22 mouse cellular contexts compared by ENCODE assay signal in genomic region chr3:84735716-84736115, GRCm38 (mm10).
A peak's percentile ranks its signal among the peaks of the same experiment; 100 is the strongest.
DNase-seq lines count a peak whose midpoint lies in the region; ATAC-seq lines count a peak whose summit lies in the region.
"Had no signal": no experiment of that assay in that cellular context is flagged by ENCODE, and none has a peak within 500 bp of the region (broad histone marks: within the 10 kb centered on the region; RNA-seq: fewer than 3 reads in every experiment).

No protein-coding gene starts in this region.

- H3K9ac ChIP-seq in embryonic facial prominence, embryonic 14.5 days (ENCODE audit: low read depth, low read length), result no peak overlapping the region
- H3K9ac ChIP-seq: embryonic facial prominence, embryonic 13.5 days; heart, embryonic 15.5 days; hindbrain, embryonic 13.5 days; intestine, embryonic 15.5 days had no signal

- ATAC-seq in embryonic facial prominence, embryonic 14.5 days (ENCODE audit: low read depth), result no peak
- no peak for ATAC-seq in inflammation-experienced regulatory T-cells, adult 6 months
- ATAC-seq: forebrain, embryonic 14.5 days; hindbrain, postnatal 0 days; intestine, embryonic 15.5 days had no signal

- H3K27me3 ChIP-seq in embryonic facial prominence, embryonic 14.5 days (replicated peaks; ENCODE audit: control insufficient read depth, insufficient read depth, low read length), result no peaks in the 10 kb centered on the region; the same call in 1 of the 2 replicates
- peaks cover 28% of the 10 kb centered on the region for H3K27me3 ChIP-seq in embryonic facial prominence, embryonic 10.5 days (replicated peaks; ENCODE audit: low read depth, poor library complexity, severe bottlenecking)
- H3K27me3 ChIP-seq: heart, embryonic 15.5 days had no signal

- no peaks in the 10 kb centered on the region for H3K36me3 ChIP-seq in embryonic facial prominence, embryonic 14.5 days (ENCODE audit: control insufficient read depth, insufficient read depth, low read length)
- no peaks in the 10 kb centered on the region for H3K36me3 ChIP-seq in embryonic facial prominence, embryonic 10.5 days (replicated peaks)
- H3K36me3 ChIP-seq: embryonic facial prominence, embryonic 13.5 days; G1E; heart, embryonic 15.5 days; hindbrain, embryonic 13.5 days; intestine, embryonic 15.5 days had no signal

- no peak overlapping the region for H3K4me2 ChIP-seq in embryonic facial prominence, embryonic 14.5 days (ENCODE audit: low read depth, low read length)
- H3K4me2 ChIP-seq: embryonic facial prominence, embryonic 13.5 days; heart, embryonic 11.5 days; heart, embryonic 15.5 days; hindbrain, embryonic 13.5 days; intestine, embryonic 15.5 days had no signal

- H3K9me3 ChIP-seq in embryonic facial prominence, embryonic 14.5 days (ENCODE audit: control insufficient read depth, low read length), result no peaks in the 10 kb centered on the region
- H3K9me3 ChIP-seq in embryonic facial prominence, embryonic 10.5 days, result no peaks in the 10 kb centered on the region
- H3K9me3 ChIP-seq: embryonic facial prominence, embryonic 13.5 days; G1E; heart, embryonic 15.5 days; hindbrain, embryonic 13.5 days; intestine, embryonic 15.5 days had no signal

- H3K4me1 ChIP-seq in embryonic facial prominence, embryonic 14.5 days (ENCODE audit: control insufficient read depth, insufficient read depth, low read length), result peaks cover 5% of the 10 kb centered on the region; the same call in 1 of the 2 replicates
- peaks cover 57% of the 10 kb centered on the region for H3K4me1 ChIP-seq in embryonic facial prominence, embryonic 10.5 days
- H3K4me1 ChIP-seq: intestine, embryonic 15.5 days had no signal

- H3K27ac ChIP-seq in embryonic facial prominence, embryonic 14.5 days (replicated peaks; ENCODE audit: low read depth, low read length), result no peak overlapping the region
- H3K27ac ChIP-seq in embryonic facial prominence, embryonic 10.5 days (replicated peaks), result no peak overlapping the region
- H3K27ac ChIP-seq: embryonic facial prominence, embryonic 13.5 days; gastrocnemius, adult 2 months; heart, embryonic 15.5 days; hindbrain, embryonic 13.5 days; hindbrain, postnatal 0 days; intestine, embryonic 15.5 days had no signal

- H3K4me3 ChIP-seq in embryonic facial prominence, embryonic 14.5 days (ENCODE audit: low read depth, low read length), result no peak overlapping the region
- no peak overlapping the region for H3K4me3 ChIP-seq in embryonic facial prominence, embryonic 10.5 days
- H3K4me3 ChIP-seq: embryonic facial prominence, embryonic 13.5 days; gastrocnemius, adult 2 months; heart, embryonic 15.5 days; hindbrain, embryonic 13.5 days; intestine, embryonic 15.5 days had no signal

- WGBS in embryonic facial prominence, embryonic 14.5 days, result 50% methylated on average over 10 of the region's 10 CpGs
- WGBS in embryonic facial prominence, embryonic 10.5 days, result 68% methylated on average over 10 of the region's 10 CpGs

- peak; percentile 9 for DNase-seq in embryonic facial prominence, embryonic 14.5 days (ENCODE audit: low spot score)
- DNase-seq in embryonic facial prominence, embryonic 10.5 days (ENCODE audit: low spot score), result no peak
- DNase-seq in MN1 (ENCODE audit: low spot score) (peak; percentile 58), ZHBTc4 (ENCODE audit: low read depth, low spot score) (peak; percentile 30)
- DNase-seq in spleen, adult 18-20 months, result no peak
- DNase-seq: adrenal gland, adult 8-10 months; cerebellum, adult 2 months; cerebellum, postnatal 10 days; gastrocnemius, adult 2 months; gastrocnemius, postnatal 36 days; heart, adult 18-20 months; heart, postnatal 14 days; kidney, adult 18-20 months had no signal

Comparison
In these comparisons a context has a peak if more than half of its experiments do, and no peak if none do; other contexts are left out.
1. DNase-seq: peak in embryonic facial prominence, embryonic 14.5 days (single experiment), MN1 (single experiment) and ZHBTc4 (single experiment); none in embryonic facial prominence, embryonic 10.5 days (single experiment) and spleen, adult 18-20 months (0 of 2).